Mouse (Mus musculus) cerebellum, postnatal 36 days (tissue): ENCODE measurements around the gene Dync2h1.
"Not testable (repeated sequence)": the region's sequence is repeated elsewhere in the genome, so short reads cannot be mapped to it uniquely, and the experiment has no call there.

Experiments used
- DNase-seq, 2 experiments: peaks; one replicate each; pipeline ENCODE4 v3.0.0; 2021 to 2022; ENCODE audit warnings: mixed read lengths in 2 of 2

Dync2h1 gene

GRCm38 (mm10) chr9:7015600-7015999 lies 168.6 kb downstream of the Dync2h1 start:
- no peak for DNase-seq

DNA sequence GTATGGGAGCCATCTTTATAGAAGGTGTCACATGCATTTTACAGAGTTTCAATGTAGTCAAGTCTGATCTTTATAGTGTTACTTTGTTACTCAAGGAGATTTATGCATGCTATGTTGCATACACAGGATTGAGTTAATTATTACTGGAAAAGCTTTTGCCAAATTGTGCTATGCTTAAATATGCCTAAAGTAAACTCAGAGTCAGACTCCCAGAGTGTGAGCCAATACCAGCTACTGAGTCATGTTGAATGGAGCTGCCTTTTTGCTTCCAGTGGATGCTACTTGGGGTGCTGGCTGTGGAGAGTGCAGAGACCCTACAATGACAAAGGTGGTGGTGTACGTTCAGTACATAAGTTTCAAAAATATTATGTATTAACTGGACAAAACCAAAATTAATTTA lies 169.5 kb downstream of the Dync2h1 start:
- no peak for DNase-seq

DNA sequence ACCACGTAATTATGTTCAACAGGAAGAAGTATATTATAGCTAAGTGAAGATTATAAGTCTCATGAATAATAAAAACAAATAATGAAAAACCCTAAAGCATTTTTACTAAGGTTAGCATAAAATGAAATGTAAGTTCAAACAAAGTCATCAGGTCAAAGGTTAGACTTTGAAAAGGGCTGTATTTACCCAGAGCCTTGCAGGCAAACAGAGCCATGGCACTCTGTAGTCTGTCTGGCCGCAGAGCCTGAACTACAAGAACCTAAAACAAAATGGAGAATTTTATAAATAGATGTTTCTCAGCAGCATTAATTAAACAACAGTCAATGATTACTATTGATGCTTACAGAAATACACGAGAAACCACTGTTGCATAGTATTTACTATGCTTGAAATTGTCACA lies 174.5 kb downstream of the Dync2h1 start:
- no peak for DNase-seq

GRCm38 (mm10) chr9:6994865-6995264 lies 189.4 kb downstream of the Dync2h1 start:
- DNase-seq: no peak

- no peak for DNase-seq
These were observed 190.0 kb downstream of the Dync2h1 start for GRCm38 (mm10) chr9:6994275-6994674.

DNA sequence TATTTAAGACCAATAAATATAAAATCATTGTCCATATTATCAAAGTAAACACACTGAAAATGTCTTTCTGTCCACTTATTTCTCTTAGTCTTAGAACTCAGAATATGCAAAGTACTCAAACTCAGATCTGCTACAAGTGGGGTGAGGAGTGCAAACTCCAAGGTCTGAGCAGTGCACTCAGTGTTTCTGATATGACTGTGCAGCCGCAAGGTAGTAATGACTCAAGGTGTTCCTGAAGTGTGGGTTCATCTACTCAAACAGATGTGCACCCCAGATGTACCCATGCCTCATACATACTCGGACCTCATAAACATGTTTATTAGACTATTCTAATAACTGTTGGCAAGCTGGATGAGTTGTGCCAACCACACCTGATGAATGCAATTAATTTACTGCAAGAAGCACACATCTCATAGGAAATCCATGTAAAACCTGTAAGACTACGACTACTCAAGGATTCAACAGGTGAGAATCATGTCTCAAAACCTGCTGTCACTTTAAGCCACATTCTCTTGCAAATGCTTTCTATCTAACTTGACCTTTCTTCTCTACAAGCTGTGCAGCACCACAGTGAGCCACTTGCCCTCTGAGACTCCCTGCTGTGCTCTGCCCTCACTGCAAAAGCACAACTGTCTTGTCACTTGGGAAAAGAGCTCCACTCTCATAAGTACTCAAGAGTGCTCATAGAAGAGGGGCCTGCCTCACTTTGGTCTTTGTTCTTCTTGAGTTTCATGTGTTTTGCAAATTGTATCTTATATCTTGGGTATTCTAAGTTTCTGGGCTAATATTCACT lies 195.2 kb downstream of the Dync2h1 start:
- no peak for DNase-seq

DNA sequence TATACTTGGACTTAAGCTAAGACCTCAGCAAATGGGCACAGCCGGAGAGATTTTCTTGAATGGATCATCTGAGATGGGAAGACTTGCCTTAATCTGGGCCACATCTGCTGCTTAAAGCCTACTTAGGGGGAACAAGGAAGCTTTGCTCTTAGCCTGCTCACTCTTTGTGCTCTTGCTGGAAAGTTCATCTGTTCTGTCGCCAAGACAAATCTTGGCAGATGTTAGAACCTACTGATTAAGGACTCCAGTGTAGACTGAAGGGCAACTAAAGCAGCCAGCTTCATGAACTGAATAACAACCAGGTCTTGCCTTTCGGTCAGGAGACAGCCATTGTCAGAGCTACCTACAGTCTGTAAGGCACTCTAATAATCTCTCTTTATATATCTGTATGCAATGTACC lies 198.1 kb downstream of the Dync2h1 start:
- DNase-seq: no peak

DNA sequence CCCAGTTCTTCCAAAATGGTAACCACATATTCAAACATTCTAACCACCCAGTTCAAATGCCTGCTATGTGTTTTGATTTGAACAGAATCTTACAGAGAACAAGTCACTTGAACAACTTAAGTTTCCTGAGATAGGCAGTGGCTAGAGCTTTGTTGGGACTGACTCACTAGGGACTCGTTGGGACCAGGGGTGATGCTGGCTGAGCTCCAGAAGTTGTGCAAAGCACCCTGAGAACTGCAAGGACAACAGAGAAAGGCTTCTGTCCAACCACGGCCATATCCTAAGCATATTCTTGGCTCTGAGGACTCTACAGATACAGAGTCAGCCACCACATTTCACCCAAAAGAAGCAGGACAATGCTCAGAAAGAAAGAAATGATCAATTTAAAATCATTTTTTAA lies 215.1 kb downstream of the Dync2h1 start:
- DNase-seq: no peak

GRCm38 (mm10) chr9:6965006-6965405 lies 219.2 kb downstream of the Dync2h1 start:
- DNase-seq: no peak

GRCm38 (mm10) chr9:6958311-6958710 lies 225.9 kb downstream of the Dync2h1 start:
- no peak for DNase-seq

DNA sequence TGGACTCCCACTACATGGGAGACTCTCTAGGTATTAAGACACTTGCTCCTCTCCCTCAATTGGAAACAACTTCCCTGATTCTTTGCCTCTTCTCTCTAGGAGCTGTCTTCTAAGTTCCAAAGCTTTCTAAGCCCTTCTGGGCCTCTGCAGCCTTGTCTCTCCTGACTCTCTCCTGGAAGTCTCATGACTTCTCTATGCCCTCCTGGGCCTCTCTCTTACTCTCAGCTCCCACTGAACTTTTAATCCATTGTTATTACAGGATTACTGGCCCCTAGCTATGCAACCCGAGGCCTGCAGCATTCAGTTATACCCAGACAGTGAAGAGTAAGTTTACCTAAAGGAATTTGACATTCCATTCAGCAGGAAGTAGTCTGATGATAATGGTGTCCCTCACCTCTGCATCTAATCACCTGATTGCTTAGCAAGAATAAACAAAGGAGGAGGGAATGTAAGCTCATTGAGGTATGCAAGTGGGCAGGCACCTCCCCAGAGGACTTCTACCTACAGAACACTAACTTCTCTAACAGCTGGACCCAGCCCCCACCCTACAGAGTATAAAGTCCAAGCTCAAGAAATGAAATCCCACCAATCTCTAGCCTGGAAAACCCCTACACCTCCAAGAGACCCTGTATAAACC lies 256.7 kb downstream of the Dync2h1 start:
- DNase-seq: no peak

- no peak for DNase-seq
These were observed 270.8 kb downstream of the Dync2h1 start for GRCm38 (mm10) chr9:6913471-6913870.

- not testable (repeated sequence) for DNase-seq
These were observed 273.7 kb downstream of the Dync2h1 start for GRCm38 (mm10) chr9:6910537-6910936.

- no peak for DNase-seq
These were observed 282.6 kb downstream of the Dync2h1 start for GRCm38 (mm10) chr9:6901620-6902019.

DNA sequence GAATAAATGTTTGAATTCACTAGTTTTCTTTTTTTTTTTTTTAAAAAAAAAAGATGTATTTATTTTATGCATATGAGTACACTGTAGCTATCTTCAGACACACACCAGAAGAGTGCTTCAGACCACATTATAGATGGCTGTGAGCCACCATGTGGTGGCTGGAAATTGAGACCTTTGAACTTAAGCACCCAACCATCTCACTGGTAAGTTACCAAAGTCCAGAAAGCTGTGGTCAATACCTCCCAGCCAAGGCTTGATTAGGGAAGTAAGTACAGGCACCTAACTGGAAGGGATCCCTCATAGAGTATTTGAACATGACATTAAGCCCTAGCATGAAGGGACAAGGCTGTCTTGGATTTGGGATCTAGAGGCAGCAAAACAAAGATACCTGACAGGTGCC lies 292.9 kb downstream of the Dync2h1 start:
- no peak for DNase-seq

DNA sequence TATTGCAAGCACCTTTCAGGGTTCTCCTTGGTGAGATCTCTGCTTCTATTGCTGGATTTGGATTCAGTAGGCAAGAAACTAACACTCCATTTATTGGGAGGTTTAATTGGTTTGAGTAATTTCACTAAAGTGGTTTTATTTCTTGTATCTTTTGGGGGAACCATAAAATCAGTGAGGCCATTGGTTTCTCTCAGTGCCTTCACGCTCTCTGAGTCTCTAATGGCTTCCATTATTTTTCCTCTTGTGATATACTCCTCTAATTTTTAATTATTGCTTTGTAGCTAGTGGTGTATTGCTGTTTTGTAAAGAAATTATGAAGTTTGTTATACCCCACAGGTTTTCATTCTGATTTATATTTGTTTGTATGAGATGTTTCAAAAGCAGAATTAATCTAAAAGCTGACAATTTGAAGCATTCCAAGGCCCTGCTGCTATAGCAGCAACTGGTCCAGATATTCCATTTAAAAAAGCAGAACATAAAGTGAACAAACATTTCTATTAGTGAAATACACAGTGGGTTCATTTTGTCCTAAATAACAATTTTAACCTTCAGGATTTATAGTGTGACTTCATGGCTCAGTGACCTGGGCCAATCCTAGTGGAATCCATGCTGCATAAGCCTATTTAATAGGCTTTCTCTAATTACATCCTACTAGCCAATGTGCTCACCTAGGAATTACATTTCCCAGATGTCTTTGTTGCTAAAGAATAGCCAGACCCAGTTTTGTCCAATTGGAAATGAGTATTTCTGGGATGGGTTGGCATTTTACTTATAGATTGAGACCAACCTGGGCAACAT lies 302.9 kb downstream of the Dync2h1 start:
- DNase-seq: no peak
